Mouse (Mus musculus): ENCODE results near the gene Cbln3.

DNA sequence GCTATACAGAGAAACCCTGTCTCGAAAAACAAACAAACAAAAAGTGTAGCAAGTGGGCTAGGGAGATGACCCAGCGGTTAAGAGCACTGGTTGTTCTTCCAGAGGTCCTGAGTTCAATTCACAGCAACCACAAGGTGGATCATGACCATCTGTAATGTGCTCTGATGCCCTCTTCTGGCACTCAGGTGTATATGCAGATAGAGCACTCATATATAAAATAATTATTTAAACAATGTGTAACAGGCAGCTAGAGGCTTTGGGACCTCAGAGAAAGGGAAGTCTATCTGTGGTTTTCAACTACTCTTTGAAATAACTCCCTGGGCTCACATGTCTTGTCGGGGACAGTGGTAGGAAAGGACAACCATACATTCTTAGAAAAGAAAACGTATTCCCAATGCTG is 45.5 kb downstream of the Cbln3 start:
- peak; percentile 58 for TF ChIP-seq CTCF (IDR thresholded peaks at IDR 0.05; ENCODE audit: low read depth)
- no peak for TF ChIP-seq EP300 (optimal IDR thresholded peaks at IDR 0.05)

All from stomach, postnatal 0 days (tissue).